ENCODE assay signal across 11 mouse cellular contexts in genomic region chr6:37779893-37780292, GRCm38 (mm10).
"Had no signal": no experiment of that assay in that cellular context is flagged by ENCODE, and none has a peak within 500 bp of the region (broad histone marks: within the 10 kb centered on the region; RNA-seq: fewer than 3 reads in every experiment).

No protein-coding gene starts in this region.

- H3K27ac ChIP-seq: kidney, embryonic 15.5 days; limb, embryonic 13.5 days; midbrain, embryonic 10.5 days; stomach, postnatal 0 days had no signal

- H3K4me2 ChIP-seq: kidney, embryonic 15.5 days; limb, embryonic 13.5 days had no signal

- H3K4me1 ChIP-seq: kidney, embryonic 15.5 days; limb, embryonic 13.5 days; midbrain, embryonic 10.5 days had no signal

- H3K36me3 ChIP-seq: kidney, embryonic 15.5 days; limb, embryonic 13.5 days; midbrain, embryonic 10.5 days had no signal

- H3K9ac ChIP-seq: kidney, embryonic 15.5 days; limb, embryonic 13.5 days had no signal

- H3K4me3 ChIP-seq: kidney, embryonic 15.5 days; limb, embryonic 13.5 days; midbrain, embryonic 10.5 days; myocyte had no signal

- H3K27me3 ChIP-seq: kidney, embryonic 15.5 days; limb, embryonic 13.5 days had no signal

- DNase-seq: kidney, postnatal 14 days; left cerebral cortex, postnatal 4 days; lung, adult 18-20 months; midbrain, embryonic 14.5 days; thymus, adult 2 months; thymus, postnatal 25 days had no signal
